Mouse (Mus musculus) neutrophil, adult 5-6 weeks (primary cell): ENCODE measurements around the gene Cers2. TPM values are rescaled to one million over a fixed set of nuclear protein-coding genes. Genes with fewer than 3 reads are reported as not detected.

Source experiments
- ATAC-seq: fragments of 151-379, 151-347 bp; 2 replicates; pipeline ENCODE4 v1.8.0; 2017; ENCODE audit warnings: mild to moderate bottlenecking, moderate TSS enrichment; ENCODE audit not compliant: insufficient number of reproducible peaks, poor library complexity, low FRiP score, severe bottlenecking; ENCODE audit errors: extremely low read depth
- total RNA-seq: library from RNA; stranded (forward); fragments of 200-1000 nt; gene quantifications from 2 replicates; pipeline ENCODE4 v1.2.3, GENCODE M21; 2017

Cers2 gene
- total RNA-seq = 162 and 168 TPM in 2 replicates

DNA sequence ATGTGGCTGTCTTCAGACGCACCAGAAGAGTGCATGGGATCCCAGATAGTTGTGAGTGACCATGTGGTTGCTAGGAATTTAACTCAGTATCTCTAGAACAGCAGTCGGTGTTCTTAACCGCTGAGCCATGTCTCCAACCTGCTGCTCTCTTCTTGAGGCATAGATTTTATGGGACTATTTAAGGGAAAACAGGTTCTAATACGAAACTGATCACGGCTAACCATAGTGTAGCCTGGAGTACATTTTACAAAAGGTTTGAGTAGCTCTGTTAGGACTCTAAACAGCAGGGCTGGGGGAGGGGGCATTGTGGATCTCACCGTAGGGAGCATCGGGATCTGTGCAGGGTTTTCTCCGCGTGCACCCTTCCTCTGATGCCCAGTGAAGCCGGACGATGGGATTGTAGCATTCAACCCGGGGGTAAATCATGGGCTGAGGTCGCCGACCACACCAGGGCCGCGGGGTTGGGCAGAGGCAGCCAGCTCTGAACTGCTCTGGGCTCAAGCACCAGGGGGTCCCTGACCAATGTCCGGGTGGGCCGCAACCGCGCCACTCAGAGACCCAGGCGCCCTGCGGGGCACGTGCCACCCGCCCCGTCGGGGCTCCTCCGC lies at the start of gene Cers2:
Gene Cers2, plus strand, starts transcription at position 306 of the 608 bp plus-strand sequence.
- ATAC-seq = no peak

DNA sequence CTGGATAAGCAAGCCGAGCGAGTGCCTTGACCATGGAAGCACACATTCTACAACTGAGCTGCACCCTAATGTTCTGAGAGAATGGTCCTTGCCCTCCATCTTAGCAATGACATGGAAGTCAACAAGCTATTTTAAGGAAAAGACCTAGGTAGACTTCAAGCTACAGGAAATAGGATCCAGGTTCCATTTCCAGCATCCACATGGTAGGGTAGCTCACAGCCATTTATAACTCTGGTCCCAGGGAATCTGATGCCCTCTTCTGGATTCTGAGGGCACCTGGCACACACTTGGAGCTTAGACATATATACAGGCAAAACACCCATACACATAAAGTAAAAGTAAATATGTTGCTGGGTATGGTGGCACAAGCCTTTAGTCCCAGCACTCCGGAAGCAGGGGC lies 48.5 kb upstream of the Cers2 start:
- no peak for ATAC-seq

DNA sequence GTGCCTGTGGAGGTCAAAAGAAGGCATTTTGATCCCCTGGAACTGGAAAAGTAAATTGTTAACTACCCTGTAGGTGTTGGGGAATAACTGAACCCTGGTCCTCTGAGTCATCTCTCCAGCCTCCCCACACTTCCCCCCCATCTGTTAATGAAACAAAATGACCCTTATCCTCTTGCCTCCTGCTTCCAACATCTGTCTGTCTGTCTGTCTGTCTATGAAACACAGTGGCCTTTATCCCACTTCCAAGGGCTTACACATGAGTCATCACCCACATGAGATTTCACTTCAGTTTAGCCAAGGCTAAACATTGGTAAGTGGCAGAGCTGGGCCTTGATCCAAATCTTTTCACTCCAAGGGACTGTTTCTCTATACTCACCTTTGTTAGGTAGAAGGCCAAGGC lies 46.7 kb upstream of the Cers2 start:
- no peak for ATAC-seq

GRCm38 (mm10) chr3:95269789-95270188 lies 44.8 kb upstream of the Cers2 start:
- no peak for ATAC-seq

DNA sequence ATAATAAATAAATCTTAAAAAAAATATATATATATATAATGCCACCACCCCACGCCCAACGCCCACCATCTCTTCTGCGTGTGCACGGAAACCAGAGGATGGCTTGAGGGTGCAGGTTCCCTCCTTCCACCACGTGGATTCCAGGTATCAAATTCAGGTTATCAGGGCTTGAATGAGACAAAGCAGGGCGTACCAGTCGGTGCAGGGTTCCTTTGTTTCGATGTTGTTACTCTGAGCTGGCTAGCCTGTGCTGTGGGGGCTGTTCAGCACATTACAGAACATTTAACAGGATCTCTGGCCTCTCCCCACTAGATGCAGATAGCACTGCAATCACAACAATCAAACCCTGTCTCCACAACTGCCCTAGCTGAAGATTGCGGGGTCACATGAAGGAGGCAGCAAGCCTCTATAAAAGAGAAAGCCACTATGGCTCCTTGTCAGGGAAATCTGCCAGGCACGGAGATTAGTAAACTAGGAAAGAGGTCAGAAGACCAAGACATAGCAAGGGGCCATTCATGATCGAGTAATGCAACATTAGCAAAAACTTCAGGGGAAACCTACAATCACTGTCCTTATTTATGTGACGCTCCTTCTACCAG lies 43.7 kb upstream of the Cers2 start:
- no peak for ATAC-seq

GRCm38 (mm10) chr3:95273471-95273870 lies 41.1 kb upstream of the Cers2 start:
- no peak for ATAC-seq

GRCm38 (mm10) chr3:95274453-95274852 lies 40.1 kb upstream of the Cers2 start:
- no peak for ATAC-seq

- ATAC-seq = no peak
Observed at GRCm38 (mm10) chr3:95275161-95275560, 39.4 kb upstream of the Cers2 start.

GRCm38 (mm10) chr3:95276428-95276934 lies 38.1 kb upstream of the Cers2 start:
- ATAC-seq = no peak

DNA sequence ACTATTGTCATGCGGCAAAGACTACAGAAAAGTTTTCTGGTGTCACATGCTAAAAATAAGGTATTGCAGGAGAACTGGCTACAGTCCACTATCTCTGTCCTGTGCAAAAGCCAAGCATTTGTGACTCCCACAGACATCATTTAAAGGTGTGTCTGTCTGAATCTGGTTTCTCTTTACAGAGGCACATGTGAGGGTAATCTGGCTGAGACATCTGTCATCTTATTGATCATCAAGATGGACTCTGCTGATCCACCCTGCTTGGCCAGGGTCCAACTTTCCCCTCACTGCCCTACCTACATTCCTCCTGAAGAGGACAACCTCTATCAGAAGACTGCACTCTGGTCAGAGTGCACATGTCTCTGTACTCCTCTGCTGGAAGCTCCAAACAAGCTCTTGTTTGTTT lies 37.4 kb upstream of the Cers2 start:
- ATAC-seq = no peak

DNA sequence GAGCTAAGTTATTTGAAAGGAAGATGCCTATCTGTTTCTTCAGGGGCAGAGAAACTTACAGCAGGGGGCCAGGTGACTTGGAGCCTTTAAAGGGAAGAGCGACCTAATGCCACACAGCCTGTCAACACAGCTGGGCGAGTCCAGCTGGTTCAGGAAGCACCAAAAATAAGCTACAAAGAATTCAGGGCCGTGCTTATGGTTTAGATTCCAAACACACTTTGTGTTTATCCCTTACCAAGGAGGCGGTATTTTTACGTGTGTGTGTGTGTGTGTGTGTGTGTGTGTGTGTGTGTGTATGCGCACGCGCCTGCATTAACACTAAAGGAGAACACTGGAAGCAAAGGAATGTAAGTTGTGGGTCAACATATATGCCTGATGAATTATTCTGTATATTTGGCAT lies 33.8 kb upstream of the Cers2 start:
- ATAC-seq = no peak

DNA sequence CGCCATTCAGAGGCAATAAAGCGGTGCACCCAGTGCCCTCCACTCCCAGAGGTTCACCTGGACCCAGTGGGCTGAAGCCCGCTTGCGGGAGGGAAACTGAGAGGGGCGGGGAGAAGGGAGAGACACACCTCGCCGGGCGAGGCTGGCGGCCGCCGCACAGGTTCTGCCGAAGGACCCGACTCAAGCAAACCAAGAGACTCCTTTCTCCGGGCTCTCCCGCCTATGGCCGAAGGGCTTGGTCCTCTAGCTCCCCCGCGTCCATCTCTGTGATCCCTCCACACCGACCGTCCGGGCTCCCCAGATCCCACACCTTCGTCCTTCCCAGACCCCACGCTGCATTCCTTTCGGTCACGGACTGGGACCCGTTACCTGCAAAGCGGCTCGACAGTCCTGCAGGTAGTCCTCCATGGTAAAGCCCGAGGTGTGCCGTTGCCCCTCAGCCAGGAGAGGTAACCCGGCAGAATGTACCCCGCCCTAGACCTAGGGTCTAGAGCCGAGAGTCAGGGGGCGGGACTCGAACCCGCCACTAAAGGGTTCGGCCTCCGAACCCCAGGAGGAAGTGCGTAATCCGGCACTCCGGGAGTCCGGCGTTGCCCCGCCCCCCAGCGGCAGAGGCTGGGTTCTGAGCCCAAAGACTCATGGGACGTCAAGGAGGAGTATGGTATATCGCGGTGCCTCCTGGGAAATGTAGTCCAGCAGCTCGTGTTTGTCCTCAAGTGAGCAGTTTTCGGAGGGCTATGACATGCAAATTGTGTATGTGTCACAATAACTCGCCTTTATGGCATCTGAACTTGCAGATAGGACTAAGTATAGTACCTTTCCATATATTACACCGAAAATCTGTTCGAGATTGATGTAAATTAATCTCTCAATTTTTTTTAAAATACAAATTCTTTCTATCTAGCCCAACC lies 33.1 kb upstream of the Cers2 start, which contains the start of the genes Mindy1 and Prune1:
Gene Mindy1, plus strand, starts transcription at position 130 of the 911 bp plus-strand sequence.
Gene Prune1, minus strand, starts transcription at position 861 of the 911 bp plus-strand sequence.
- ATAC-seq = peak; percentile 95

GRCm38 (mm10) chr3:95282381-95282864 lies 32.2 kb upstream of the Cers2 start:
- peak; percentile 50 for ATAC-seq

DNA sequence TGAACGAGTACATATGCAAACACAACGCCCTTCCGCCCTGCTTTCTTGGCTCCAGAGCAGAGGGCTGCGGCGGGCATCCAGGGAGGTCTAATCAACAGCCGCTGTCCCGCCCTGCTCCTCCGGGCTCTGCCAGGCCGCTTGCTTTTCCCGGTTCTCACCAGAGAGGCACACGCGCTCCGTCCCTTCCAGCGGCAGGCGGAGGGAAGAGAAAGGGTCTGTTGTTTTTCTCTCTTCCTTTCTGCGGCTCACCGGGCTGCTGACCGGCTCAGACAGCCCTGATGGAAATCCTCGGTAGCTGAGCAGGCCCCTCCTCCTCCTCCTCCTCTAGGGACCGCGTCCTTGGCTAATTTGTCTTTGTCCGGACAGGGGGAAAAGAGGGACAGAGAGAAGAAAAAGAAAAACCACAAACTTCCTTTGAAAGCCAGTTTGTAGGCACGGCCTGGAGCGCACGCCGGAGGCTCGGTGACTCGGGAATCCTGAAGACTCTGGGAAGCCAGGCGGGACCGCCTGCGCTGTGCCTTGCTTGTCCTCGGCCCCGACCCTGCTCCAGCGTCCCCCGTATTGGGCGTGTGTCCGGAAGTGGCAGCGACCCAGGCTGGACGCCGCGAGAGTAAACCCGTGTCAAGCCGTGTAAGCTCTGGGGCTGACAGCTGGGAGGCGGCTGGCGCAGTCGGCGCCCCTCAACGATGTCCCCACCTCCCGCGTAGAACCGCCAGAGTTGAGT lies 31.6 kb upstream of the Cers2 start:
- no peak for ATAC-seq

DNA sequence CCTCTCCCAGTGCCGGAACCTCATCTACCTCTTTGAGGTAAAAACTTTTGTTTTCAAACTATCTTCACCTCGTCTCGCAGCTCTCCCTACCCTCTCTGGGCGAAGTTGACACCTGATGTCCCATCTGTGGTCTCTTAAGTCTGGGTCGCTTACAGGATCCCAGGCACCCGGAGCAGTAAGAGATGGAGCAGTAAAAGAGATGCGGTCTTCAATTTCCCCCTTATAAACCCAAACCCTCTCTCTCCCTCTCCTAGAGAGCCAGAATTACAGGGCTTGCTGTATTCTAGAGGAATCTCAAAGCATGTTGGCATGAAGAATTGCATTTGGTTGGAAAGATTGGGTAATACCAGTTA lies 31.0 kb upstream of the Cers2 start:
- no peak for ATAC-seq

DNA sequence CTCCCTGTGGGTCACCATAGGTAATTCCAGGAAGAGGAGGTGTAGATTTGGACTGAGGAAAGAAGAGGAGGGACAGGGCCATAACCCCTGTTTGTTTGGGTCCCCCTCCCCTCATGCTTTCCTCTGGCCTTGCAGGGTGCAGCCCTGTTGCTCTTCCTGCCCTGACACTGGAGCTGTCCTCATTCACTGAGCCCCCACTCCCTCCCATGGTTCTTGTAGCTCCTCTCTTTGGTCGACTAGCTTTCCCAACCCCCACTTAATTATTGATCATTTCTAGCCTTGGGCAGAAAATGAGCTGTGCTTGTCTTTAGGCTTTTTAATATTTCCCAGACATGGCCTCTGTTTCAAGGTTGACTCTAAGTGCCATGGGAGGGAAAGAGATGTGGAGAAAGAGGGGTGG lies 30.5 kb upstream of the Cers2 start:
- ATAC-seq = no peak

- no peak for ATAC-seq
Observed at GRCm38 (mm10) chr3:95284501-95285281, 29.9 kb upstream of the Cers2 start.

GRCm38 (mm10) chr3:95285390-95285789 lies 29.2 kb upstream of the Cers2 start:
- ATAC-seq = no peak
